Mouse (Mus musculus) fat pad, adult 2 months (tissue): Measurements from ENCODE around the gene Rad23a.
A peak's percentile ranks its signal among the peaks of the same experiment; 100 is the strongest.

ENCODE experiments used
- DNase-seq: peaks from one replicate; pipeline ENCODE4 v3.0.0-alpha.2; 2011; ENCODE audit warnings: low read depth, low spot score; ENCODE audit errors: extremely low read depth

Rad23a gene

DNA sequence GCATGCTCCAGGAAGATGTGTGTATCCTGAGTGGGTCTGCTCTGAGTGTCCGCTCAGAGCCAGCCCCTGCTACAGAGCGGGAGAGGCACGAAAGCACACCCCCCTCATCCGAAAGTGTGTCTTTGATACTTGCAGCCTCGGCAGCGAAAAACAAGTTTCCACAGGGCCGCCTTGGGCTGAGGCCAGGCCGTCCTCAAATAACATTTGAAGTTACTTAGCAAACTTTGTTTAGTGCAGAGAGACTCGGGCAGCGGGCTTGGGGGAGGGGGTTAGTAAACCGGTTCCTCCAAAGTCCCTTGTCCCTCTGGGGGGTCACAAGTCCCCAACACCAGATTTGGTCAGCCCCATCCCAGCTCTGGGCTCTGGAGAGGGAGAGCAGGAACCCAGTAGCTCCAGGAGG, 51.6 kb downstream of the Rad23a start:
- no peak for DNase-seq

DNA sequence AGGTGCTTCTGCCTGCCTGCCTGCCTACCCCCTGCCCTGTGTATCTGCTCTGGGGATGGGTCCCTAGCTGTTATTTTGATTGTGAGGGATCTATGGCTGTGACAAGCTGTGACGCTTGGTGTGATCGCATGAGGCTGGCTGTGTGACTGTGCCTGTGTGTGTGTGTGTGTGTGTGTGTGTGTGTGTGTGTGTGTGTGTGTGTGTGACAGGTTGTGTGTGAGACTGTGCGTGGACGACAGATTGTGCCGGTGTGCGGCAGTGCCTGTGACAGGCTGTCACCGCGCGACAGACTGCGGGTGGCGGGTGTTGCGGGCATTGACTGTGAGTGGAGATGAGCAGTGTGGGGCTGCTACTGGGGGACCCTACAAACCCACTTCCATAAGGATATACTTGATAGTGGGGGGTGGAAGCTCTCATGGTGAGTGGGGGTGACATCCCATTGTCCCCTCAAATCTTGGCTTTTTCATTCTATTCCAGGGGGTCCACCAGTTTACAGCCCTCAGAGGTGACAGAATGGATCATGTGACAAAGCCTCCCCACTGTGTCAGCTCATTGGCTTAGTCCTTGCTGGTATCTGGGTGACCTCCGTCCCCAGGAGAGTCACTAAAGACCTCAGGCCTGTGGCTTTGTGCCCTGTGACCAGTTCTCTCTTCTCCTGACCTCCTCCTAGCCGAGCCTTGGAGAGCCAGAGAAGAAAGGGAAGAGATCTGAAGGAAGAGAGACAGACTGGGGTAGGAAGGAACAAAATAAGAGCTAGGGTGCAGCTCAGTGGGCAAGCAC, 52.8 kb downstream of the Rad23a start:
- no peak for DNase-seq

DNA sequence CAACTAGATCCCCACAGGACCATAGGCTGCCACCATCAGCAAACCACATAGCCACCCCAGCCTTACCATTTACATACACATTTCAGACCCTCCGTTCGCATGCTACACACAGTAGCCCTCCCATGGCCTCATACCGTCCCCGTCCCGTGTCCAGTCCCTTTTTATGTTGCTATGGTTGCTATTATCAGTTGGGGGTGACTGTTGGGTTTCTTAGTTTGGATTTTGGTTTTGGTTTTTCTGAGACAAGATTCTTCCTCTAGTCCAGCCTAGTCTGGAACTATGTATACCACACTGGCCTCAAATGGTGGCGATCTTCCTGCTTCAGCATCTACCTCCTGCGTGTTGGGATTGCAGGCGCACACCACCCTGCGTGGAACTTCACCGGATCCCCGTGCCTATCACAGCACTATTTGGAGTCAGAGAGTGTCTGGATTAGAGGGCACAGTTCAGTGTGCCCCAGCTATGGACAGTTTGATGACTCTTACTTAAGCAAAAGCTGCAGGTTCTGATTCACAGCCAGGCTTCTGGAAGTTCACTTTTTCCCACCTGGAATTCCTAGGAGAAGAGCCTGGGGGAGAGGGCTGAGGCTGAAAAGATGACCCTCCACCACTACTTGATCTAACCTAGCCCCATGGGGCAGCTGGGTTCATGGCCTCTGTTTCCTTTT, 53.5 kb downstream of the Rad23a start:
- no peak for DNase-seq

DNA sequence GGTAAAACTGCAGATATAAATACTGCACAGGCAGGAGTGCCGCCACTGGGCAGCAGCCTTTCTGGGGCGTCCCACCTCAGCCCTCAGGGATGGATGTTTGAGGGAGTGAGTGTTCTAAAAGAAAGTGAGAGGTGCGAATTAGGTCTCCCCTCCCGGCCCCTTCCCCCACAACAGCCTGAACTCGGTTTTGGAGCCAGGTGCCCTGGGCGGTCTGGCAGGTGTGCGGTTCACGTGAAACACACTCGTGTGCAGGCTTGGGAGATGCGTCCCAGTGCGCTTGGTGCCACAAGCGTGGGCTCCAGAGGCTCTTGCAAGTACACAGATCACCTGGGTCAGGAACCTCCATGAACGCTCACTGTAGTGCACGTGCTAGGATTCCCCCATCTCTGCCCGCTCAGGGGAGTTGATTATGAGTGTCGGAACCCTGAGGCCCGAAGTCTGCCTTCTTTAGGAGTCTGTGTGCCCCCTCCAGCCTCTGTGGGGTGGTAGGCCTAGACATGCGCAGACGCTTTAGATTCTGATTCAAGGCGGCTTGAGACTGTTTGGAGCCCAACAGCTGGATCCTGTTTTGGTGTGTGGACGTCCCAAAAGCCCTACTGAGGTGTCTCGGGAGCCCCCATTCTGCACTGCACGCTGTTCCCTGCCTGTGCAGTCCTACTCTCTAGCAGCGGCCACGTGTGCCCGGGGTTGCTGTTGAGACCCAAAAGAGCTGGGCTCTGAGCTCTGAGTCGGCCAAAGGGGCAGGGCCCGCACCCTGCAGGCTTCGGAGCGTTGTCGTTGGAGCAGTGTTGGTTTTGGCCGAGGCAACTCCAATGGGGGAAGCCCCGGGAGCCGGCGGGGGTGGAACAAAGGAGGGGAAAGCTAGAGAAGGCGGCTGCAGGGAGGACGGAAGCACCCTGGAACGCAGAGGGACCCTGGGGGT, 54.4 kb downstream of the Rad23a start:
- DNase-seq, result peak; percentile 72

DNA sequence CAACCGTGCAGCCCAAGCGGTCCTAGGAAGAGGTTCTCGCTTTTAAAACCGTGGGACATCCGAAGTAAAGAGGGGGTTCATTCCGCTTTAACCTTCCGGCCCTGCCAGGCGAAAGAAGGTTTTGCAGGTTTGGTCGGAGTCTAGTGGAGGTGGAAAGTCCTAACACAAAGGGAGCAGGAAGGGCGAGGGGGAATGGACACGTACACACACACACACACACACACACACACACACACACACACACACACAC, 55.0 kb downstream of the Rad23a start:
- DNase-seq, result no peak

DNA sequence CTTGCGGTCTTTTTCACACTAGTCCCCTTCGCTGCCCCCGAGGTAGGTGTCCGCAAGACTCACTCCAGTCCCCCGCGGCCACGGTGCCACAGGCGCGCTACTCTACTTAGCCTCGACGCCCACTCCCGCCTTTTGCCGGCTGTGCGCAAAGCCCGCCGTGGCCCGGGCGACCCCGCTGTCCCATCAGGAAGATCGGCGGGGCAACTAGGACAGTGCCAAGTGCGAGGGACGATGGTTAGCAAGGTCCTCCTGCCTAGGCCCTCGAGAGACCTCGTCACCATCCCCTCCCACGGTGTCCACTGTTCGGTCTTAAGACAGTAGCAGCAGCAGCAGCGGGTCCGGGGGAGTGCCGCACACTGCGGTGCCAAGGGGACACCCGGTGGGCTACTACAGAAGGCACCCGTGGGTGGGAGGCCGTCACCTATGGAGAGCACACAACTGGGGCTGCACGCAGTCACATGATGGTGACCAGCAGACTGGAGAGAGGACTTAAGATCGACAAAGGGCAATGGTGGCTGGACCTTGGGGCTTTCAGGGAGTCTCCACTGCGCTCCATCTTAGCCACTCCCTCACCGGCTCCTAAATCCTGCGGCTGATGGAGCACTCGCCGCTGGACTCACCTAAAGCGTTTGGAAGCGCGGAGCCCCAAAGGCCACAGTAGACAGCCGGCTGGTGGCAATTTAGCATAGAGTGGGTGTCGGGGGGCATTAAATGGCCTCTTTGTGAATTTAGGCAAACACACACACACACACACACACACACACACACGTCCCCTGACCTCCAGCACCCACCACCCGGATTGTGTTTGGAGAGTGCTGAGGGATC, 55.6 kb downstream of the Rad23a start:
- DNase-seq, result no peak
